Mouse (Mus musculus) kidney, adult 2 months (tissue): Measurements from ENCODE around the gene Rrp1b.

Experiments
- CTCF ChIP-seq: fragments of 200-500 bp; conservative IDR thresholded peaks from 2 replicates; pipeline ENCODE4 v1.5.1; 2011; ENCODE audit warnings: low read depth, mild to moderate bottlenecking, control low read depth, low read length, moderate library complexity, mixed read lengths; ENCODE audit not compliant: insufficient read depth, insufficient read length
- POLR2A ChIP-seq: fragments of 200-500 bp; IDR thresholded peaks from one replicate; pipeline ENCODE4 v1.6.1; 2011; ENCODE audit warnings: low read depth, low read length, control low read depth

- no peak for TF ChIP-seq POLR2A
- no peak for TF ChIP-seq CTCF
Observed at GRCm38 (mm10) chr17:32040263-32040662, 4.4 kb downstream of the Rrp1b start.
